Mouse (Mus musculus) retina, postnatal 1 day (tissue): ENCODE measurements around the gene Map9.
"Not testable (repeated sequence)": the region's sequence is repeated elsewhere in the genome, so short reads cannot be mapped to it uniquely, and the experiment has no call there.

Experiments
- DNase-seq: peaks from one replicate; pipeline ENCODE4 v3.0.0-alpha.2; 2012

The Map9 gene

GRCm38 (mm10) chr3:82357797-82358524 is at the start of gene Map9:
Gene Map9 (plus strand): TSS chr3:82358044.
- DNase-seq: peak; percentile 99

DNA sequence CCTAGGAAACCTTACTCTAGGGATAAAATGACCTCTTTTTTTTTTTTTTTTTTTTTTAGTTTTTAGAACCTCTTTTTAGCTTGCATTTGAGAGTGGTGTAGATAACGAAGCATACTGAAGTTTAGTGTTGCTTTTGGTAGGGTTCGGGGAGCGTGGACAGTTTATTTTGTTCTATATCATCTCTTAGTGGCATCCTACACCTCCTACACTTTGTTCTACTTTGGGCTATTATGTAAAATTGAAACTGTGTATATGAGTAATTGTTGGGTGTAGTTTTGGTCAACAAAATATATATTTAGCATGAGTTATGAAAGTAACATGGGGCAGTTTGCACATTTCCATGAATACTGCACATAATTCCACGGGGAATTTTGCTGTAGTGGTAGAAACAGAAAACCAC is 42.1 kb upstream of the Map9 start:
- DNase-seq: no peak

- not testable (repeated sequence) for DNase-seq
These were observed 31.1 kb upstream of the Map9 start for GRCm38 (mm10) chr3:82326736-82327135.

DNA sequence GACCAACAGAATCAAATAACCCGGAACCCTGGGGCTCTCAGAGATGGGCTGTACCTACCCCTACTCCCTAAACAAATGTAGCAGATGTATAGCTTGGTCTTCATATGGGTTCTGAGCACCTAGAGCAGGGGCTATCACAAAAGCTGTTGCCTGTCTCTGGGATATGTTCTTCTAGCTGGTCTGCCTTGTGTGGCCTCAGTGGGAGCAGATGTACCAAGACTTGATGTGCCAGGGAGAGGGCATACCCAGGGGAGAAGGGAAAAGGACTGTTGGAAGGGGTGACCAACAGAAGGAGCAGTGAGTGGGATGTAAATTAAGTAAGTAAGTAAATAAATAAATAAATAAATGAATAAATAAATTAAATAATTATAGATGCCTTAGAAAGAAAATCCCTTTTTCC is 25.8 kb upstream of the Map9 start:
- no peak for DNase-seq

DNA sequence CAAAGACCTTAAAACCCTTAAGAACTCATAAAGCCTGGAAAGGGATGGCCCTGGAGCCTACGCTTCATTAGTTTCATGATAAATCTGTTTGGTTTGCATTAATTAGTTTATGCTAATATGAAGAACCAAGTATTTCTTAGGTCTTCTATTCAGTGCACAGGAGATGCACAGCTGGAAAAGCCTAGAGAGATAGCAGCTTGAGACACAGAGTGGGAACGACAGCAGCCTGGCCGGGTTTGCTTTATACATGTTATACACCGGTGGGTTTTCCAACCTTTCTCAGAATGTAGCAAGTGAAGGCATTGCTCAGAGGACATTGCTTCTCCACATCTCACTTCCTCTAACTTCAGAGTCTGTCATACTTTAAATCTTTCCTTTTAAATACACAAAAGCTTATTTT is 25.3 kb upstream of the Map9 start:
- no peak for DNase-seq

DNA sequence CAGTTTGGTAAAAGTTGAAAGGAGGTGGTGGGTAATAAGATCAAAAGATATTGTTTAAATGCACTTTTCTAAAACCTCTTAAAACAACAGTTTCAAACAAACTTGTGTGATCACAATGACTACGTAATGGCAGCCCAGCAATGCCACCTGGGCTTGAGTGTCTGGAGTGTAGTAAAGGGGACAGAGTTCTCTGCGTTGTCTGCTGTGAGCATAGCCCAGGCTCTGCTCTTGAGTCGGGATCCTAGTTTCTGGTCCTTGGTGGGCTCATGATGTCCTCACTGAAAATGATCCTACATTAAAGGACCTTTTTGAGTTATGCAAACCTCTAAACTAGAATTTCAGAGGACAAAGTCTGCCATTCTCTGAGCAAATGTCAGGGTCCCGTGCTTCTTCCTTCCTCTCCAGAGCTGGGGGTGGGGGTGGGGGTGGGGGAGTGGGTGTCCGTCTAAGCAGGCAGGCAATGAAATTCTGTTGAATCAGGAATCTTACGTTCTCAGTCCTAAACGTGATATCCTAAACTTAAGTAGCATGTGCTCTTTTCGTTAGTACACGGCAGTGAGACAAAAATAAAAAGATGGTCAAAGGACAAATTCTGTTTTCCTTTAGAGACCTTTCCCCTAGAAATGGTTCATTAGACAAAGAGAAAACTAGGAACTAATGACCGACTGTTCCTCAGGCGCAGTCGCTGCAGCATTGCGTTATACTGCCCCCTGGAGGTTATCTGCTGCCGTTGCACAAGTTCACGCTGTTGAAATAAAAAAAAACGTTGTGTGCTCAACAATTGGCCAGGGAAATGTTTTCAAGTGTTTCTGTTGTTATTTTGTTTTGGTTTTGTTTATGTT is 24.5 kb upstream of the Map9 start:
- peak; percentile 83 for DNase-seq

GRCm38 (mm10) chr3:82340111-82340510 is 17.7 kb upstream of the Map9 start:
- no peak for DNase-seq

- DNase-seq: no peak
These were observed 9.5 kb upstream of the Map9 start for GRCm38 (mm10) chr3:82348277-82348860.

GRCm38 (mm10) chr3:82350321-82350720 is 7.5 kb upstream of the Map9 start:
- peak; percentile 6 for DNase-seq

GRCm38 (mm10) chr3:82357340-82357739 is 504 bp upstream of the Map9 start:
- no peak for DNase-seq

- DNase-seq: no peak
These were observed 1.2 kb downstream of the Map9 start for GRCm38 (mm10) chr3:82359036-82359435.

DNA sequence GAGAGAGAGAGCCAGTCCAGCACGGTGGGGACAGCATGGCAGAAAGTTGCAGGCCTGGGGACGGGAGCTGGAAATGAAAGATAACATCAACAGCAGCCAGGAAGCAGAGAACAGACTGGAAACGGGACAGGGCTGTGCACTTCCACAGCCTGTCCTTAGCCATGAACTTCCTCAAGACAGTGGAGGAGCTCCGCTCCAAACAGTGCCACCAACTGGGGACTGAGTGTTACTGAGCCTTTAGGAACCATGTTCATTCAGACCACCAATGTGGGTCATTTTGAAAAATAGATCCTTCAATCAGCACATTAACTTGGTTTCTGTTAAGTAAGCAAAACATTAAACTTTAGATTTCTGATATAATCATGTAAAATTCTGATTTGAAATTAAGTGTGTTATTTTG is 4.6 kb downstream of the Map9 start:
- peak; percentile 54 for DNase-seq

GRCm38 (mm10) chr3:82364505-82364904 is 6.7 kb downstream of the Map9 start:
- no peak for DNase-seq

DNA sequence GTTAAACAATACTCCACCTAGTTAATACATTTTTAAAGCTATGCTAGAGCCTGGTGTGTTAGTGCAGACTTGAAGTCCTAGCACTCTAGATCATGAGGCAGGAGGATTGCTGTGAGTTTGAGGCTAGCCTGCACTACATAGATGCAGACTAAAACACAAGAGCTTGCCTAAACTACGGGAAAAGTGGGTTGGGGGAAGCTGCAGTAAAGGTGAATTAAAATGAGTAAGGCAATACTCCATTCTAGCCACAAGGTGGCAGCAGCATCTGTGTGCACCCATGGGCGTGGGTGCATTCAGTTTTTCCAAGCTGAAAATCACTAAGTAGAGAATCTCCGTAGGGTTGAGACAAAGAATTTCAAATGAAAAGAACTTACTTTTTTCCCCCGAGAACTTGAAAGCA is 7.1 kb downstream of the Map9 start:
- peak; percentile 62 for DNase-seq

- no peak for DNase-seq
These were observed 11.4 kb downstream of the Map9 start for GRCm38 (mm10) chr3:82369063-82369860.

- DNase-seq: no peak
These were observed 12.7 kb downstream of the Map9 start for GRCm38 (mm10) chr3:82370439-82371011.

DNA sequence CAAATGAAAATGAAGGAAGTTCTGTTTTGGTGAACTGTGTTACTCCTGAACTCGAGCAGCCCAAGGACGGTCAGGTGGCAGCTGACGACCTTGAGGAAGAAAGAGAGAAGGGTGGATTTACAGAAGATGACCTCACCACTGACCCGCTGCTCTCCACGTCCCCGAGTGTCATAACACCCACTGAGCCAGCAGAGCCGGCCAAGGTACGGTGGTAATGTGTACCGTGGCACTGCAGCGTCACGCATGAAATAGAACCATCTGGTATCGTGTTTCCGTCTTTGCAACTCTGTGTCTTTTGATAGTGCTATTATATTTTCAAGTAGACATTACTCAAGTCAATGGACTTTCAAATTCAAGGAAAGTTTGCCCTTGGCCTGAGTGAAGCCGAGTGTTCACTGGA is 19.1 kb downstream of the Map9 start:
- no peak for DNase-seq

DNA sequence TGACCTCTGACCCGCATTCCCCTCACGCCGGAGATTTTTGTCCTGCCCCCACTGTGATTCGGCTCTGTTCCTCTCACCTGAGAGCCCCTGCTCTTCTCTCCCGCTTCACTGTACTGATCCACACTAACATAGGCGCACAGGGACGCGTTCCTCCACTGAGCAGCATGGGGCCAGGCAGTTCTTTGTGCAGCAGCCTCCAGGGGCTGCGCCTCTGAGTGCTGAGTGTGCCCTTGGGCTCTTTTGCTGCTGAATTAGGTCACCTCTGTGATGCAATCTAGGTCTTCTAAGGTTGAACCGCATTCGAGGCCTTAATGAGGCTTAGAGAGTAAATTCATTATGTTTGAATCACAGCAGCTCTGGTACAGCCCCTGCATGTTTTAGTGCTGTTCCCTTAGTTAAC is 24.5 kb downstream of the Map9 start:
- peak; percentile 61 for DNase-seq

GRCm38 (mm10) chr3:82385091-82385490 is 27.2 kb downstream of the Map9 start:
- no peak for DNase-seq

DNA sequence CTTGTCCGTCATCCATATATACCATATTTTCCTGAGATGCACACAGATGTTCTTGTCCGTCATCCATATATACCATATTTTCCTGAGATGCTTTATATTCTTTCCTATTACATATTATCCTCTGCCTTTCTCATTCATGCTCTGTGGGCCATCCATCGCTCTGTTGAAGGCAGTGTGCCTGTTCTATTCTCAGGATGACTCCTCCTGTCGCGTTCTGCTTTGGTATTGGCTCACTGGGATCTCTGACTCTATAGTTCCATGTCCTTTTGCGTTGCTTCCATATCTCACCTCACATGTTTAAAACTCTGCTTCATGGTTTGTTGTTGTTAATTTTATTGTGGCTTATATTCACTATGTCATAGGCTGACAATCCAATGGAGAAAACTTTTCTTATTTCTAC is 48.0 kb downstream of the Map9 start:
- DNase-seq: no peak

GRCm38 (mm10) chr3:82406336-82406735 is 48.5 kb downstream of the Map9 start:
- no peak for DNase-seq

- no peak for DNase-seq
These were observed 49.6 kb downstream of the Map9 start for GRCm38 (mm10) chr3:82407432-82407831.

DNA sequence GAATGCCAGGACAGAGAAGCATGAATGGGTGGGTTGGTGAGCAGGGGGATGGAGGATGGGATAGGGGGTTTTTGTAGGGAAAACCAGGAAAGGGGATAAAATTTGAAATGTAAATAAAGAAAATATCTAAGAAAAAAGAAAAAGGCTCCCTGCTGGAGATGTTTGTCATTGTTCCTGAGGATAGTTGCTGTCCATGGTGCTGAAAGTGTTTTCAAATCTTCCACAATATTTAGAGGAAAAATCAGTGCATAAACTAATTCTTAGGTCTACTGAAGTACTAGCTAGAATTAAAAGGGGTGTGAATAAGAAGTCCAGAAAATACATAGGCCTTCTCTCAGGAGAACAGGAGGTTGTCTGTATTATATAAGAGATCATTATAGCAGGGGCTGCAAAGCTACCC is 54.6 kb downstream of the Map9 start:
- DNase-seq: peak; percentile 51
